Mouse (Mus musculus) urinary bladder, postnatal 14 days (tissue): ENCODE results near the gene Tmem255a.

Source experiments
- DNase-seq: peaks from one replicate; pipeline ENCODE4 v3.0.0; 2021; ENCODE audit warnings: low spot score

Gene Tmem255a

DNA sequence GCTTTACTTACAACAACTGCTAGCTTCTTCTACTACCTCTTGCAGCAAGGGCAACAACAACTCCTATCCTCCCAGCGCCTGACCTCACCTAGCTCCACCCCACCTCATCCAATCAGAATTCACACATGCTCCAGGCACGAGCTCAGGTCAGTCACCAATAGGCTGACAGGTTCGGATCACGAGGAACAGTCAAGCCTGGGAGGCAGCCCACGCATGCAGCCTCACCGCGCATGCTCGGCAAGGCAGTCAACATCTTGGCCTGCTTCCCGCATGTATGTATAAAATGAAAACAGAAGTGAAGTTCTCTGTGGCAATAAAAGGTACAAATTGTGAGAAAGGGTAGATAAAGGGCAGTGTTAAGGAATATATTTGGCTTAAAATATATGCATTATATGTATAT lies 86.2 kb downstream of the Tmem255a start:
- no peak for DNase-seq

GRCm38 (mm10) chrX:38165315-38165714 lies 86.9 kb downstream of the Tmem255a start:
- DNase-seq = no peak

DNA sequence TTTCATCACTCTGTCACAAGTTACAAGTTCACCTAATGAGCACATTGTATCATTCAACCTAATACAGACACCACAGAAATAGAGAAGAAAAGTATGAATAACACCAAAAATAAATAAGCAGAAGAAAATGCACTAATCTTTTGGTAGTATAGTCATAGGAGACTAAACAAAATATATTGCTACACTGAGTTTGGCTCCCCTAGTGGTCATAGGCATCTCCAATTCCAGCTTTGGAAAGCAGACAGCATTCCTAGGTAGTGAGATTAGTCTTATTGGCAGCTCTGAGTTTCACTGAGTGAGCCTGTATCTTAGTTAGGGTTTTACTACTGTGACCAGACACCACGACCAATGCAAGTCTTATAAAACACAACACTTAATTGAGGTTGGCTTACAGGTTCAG lies 93.1 kb downstream of the Tmem255a start:
- no peak for DNase-seq
